Mouse (Mus musculus) thymus, postnatal 0 days (tissue): ENCODE data around the gene B4galnt3. TPM values are rescaled to one million over a fixed set of nuclear protein-coding genes. Genes with fewer than 3 reads are reported as not detected.

Source experiments
- DNase-seq: peaks from one replicate; pipeline ENCODE4 v3.0.0-alpha.2; 2015; ENCODE audit warnings: low spot score
- polyA plus RNA-seq: library from polyadenylated mRNA; unstranded; fragments of >200 nt; fragmentation: Nextera tagmentation; extraction: Ambion mirVana; gene quantifications from 2 replicates; pipeline ENCODE4 v1.2.1, GENCODE M21; 2015

B4galnt3 gene
- polyA plus RNA-seq, 1 experiment from 2014 or later, result 0.13 TPM

- peak; percentile 28 for DNase-seq
Observed at GRCm38 (mm10) chr6:120222669-120223068, 71.7 kb downstream of the B4galnt3 start.

GRCm38 (mm10) chr6:120219281-120219680 is 75.1 kb downstream of the B4galnt3 start:
- no peak for DNase-seq

GRCm38 (mm10) chr6:120216702-120217101 is 77.7 kb downstream of the B4galnt3 start:
- no peak for DNase-seq

GRCm38 (mm10) chr6:120211536-120211935 is 82.8 kb downstream of the B4galnt3 start:
- DNase-seq, result no peak

- no peak for DNase-seq
Observed at GRCm38 (mm10) chr6:120206586-120206985, 87.8 kb downstream of the B4galnt3 start.

- DNase-seq, result no peak
Observed at GRCm38 (mm10) chr6:120202406-120202805, 92.0 kb downstream of the B4galnt3 start.

GRCm38 (mm10) chr6:120201956-120202355 is 92.4 kb downstream of the B4galnt3 start:
- DNase-seq, result no peak

GRCm38 (mm10) chr6:120199638-120200394 is 94.5 kb downstream of the B4galnt3 start:
- DNase-seq, result peak; percentile 76

GRCm38 (mm10) chr6:120197964-120198363 is 96.4 kb downstream of the B4galnt3 start:
- DNase-seq, result peak; percentile 84

- peak; percentile 71 for DNase-seq
Observed at GRCm38 (mm10) chr6:120196837-120197236, 97.5 kb downstream of the B4galnt3 start.

- no peak for DNase-seq
Observed at GRCm38 (mm10) chr6:120194963-120195362, 99.4 kb downstream of the B4galnt3 start.

- no peak for DNase-seq
Observed at GRCm38 (mm10) chr6:120194305-120194704, 100.1 kb downstream of the B4galnt3 start.

- DNase-seq, result no peak
Observed at GRCm38 (mm10) chr6:120193793-120194192, 100.6 kb downstream of the B4galnt3 start.

- peak; percentile 93 for DNase-seq
Observed at GRCm38 (mm10) chr6:120193174-120193573, 101.2 kb downstream of the B4galnt3 start.

- no peak for DNase-seq
Observed at GRCm38 (mm10) chr6:120192211-120192870, 102.0 kb downstream of the B4galnt3 start.

GRCm38 (mm10) chr6:120191396-120192170 is 102.8 kb downstream of the B4galnt3 start:
- no peak for DNase-seq

GRCm38 (mm10) chr6:120190912-120191311 is 103.4 kb downstream of the B4galnt3 start:
- DNase-seq, result no peak

- no peak for DNase-seq
Observed at GRCm38 (mm10) chr6:120190365-120190764, 104.0 kb downstream of the B4galnt3 start.

- DNase-seq, result no peak
Observed at GRCm38 (mm10) chr6:120189287-120189686, 105.1 kb downstream of the B4galnt3 start.

- peak; percentile 80 for DNase-seq
Observed at GRCm38 (mm10) chr6:120188376-120189235, 105.8 kb downstream of the B4galnt3 start.
